Mouse (Mus musculus): ENCODE data around the gene Cdkn2a.

The Cdkn2a gene

DNA sequence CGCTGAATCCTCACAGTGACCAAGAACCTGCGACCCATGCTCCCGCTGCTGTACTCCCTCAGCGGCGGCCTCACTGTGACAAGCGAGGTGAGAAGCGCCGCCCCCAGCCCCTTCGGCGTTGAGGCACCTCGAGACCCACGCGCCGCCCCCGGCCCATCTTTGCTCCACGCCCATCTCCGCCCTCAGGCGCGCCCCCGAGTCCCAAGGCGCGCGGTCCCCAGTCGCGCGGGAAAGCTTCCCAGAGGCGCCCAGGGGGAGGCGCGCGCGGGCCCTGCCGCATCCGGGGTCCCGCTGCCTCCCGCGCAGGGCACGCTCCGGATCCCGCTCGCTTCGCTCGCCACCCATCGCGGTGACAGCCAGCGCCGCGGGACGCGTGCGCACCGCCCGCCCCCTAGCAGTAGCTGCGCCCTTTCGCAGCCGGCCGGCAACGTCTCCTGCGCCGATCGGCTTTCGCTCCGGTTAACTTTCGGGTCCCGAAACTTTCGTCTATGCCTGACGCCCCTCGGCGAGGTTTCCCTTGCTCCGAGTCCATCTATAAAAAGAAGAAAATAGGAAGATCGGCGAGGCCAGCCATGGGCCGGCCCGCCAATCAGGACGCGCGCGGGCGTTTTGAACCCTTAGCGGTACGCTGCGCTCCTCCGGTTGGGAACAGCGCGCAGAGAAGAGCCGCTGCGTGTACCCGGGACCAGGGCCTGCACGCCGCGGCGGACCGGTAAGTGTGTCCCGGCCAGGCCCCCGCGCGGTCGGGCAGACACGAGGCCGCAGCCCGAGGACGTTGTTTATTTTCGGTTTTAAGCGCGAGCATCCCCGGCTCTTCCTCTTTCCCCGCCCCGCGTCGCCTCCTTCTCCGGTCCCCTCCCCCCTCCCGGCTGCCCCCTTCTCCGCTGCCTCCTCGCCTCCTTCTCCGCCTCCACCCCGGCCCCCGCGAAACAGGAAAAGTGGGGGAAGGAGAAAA, at the start of gene Cdkn2a:
Cdkn2a (minus strand) TSS at position 168 of the 955 bp plus-strand sequence.
- DNase-seq (ENCODE audit: low spot score in 2 of 2): peak in 1 of 2 experiments; percentile 59

DNA sequence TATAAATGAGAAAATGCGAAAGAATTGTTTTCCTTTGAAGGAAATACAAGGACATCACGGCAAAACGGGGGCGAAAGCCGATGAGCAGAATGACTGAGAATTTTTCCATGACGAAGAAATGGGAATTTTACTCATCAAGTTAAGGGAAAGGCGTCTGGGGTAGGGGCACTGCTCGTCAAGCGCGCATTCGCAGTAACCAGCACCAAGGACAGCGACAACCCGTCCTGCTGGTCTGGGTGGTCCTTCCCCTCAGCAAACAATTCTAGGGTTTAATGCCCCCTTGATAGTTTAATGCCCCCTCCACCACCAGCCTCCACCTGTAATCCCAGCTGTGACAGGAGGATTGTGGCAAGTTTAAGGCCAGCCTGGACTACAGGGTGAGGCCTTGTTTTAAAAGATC, 19.0 kb upstream of the Cdkn2a start:
- no peak for DNase-seq (ENCODE audit: low spot score in 2 of 2)

GRCm38 (mm10) chr4:89310491-89311254, 16.2 kb upstream of the Cdkn2a start, which contains the start of gene Cdkn2b:
Gene Cdkn2b, minus strand, starts transcription at chr4:89311039.
- peak; percentile 84 to 93 for DNase-seq (ENCODE audit: low spot score in 2 of 2)

- no peak for DNase-seq (ENCODE audit: low spot score in 2 of 2)
Observed at GRCm38 (mm10) chr4:89309996-89310395, 15.5 kb upstream of the Cdkn2a start.

- no peak for DNase-seq (ENCODE audit: low spot score in 2 of 2)
Observed at GRCm38 (mm10) chr4:89308001-89308400, 13.5 kb upstream of the Cdkn2a start.

DNA sequence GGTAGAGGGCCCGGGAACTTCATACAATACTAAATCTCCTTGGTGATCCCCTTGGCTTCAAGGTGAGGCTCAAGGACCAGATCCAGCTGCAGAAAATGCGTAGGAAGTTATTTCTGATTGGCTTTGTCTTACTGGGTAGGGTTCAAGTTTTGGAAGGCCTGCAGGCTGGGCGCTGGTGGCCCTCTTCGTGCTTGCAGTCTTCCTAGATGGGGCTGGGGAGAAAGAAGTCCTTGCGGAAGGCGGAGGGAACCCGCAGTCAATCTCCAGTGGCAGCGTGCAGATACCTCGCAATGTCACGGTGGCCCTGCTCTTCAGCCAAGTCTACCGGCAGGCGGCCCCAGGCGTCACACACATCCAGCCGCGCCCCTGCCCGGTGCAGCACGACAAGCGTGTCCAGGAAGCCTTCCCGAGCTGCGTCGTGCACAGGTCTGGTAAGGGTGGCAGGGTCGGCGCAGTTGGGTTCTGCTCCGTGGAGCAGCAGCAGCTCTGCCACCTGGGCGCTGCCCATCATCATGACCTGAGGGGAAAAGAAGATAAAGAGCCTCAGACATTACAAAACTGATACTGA, 12.4 kb upstream of the Cdkn2a start:
- DNase-seq (ENCODE audit: low spot score in 2 of 2): no peak

- no peak for DNase-seq (ENCODE audit: low spot score in 2 of 2)
Observed at GRCm38 (mm10) chr4:89305691-89306090, 11.2 kb upstream of the Cdkn2a start.

- no peak for DNase-seq (ENCODE audit: low spot score in 2 of 2)
Observed at GRCm38 (mm10) chr4:89303281-89303995, 9.0 kb upstream of the Cdkn2a start.

GRCm38 (mm10) chr4:89302129-89302528, 7.7 kb upstream of the Cdkn2a start:
- no peak for DNase-seq (ENCODE audit: low spot score in 2 of 2)

GRCm38 (mm10) chr4:89299721-89300120, 5.3 kb upstream of the Cdkn2a start:
- DNase-seq (ENCODE audit: low spot score in 2 of 2): no peak

- no peak for DNase-seq (ENCODE audit: low spot score in 2 of 2)
Observed at GRCm38 (mm10) chr4:89295441-89296220, 1.2 kb upstream of the Cdkn2a start.

DNA sequence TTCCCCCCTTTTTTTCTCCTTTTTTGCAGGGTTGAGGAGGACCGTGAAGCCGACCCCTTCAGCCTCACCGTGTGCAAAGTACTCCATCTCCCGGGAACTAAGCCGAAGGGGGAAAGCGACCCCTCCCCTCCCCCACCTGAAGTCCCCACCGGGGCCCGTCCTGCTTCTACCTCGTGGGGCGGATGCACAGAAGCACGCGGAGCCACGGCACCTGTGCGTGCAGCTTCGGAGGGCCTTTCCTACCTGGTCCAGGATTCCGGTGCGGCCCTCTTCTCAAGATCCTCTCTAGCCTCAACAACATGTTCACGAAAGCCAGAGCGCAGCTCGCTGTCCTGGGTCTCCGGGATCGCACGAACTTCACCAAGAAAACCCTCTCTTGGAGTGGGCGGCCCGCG, 365 bp downstream of the Cdkn2a start:
- DNase-seq (ENCODE audit: low spot score in 2 of 2): no peak

- DNase-seq (ENCODE audit: low spot score in 2 of 2): no peak
Observed at GRCm38 (mm10) chr4:89293516-89293915, 937 bp downstream of the Cdkn2a start.

GRCm38 (mm10) chr4:89289028-89289427, 5.4 kb downstream of the Cdkn2a start:
- DNase-seq (ENCODE audit: low spot score in 2 of 2): no peak

DNA sequence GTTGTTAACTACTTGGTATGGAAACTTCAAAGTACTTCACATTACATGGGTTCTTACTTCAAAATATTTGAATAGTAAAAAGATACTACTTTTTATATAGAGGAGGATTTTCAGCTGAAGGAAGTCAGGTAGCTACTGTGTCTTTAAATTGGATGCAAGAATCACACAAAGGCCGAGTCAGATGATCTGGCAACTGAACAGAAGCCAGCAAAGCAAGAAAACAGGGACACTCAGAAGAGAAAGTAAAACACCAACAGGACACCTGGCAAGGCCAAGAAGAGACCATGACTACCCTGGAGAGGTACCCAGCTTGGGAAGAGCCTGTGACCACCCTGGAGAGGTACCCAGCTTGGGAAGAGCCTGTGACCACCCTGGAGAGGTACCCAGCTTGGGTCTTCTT, 7.9 kb downstream of the Cdkn2a start:
- DNase-seq (ENCODE audit: low spot score in 2 of 2): no peak

DNA sequence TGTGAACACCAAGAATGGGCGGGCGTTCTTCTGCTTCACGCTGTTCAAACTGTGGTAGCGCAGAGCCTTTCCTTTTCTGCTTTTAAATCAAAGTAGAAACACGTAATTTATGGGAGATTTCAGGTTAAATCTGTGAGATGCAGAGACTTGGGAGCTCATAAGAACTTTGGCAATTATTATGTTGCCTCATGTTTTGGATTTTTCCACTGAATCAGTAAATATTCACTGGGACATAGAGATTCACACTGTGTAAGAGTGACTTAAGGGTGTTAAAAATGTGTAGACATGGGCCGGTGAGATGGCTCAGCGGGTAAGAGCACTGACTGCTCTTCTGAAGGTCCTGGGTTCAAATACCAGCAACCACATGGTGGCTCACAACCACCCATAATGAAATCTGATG, 8.8 kb downstream of the Cdkn2a start:
- no peak for DNase-seq (ENCODE audit: low spot score in 2 of 2)

DNA sequence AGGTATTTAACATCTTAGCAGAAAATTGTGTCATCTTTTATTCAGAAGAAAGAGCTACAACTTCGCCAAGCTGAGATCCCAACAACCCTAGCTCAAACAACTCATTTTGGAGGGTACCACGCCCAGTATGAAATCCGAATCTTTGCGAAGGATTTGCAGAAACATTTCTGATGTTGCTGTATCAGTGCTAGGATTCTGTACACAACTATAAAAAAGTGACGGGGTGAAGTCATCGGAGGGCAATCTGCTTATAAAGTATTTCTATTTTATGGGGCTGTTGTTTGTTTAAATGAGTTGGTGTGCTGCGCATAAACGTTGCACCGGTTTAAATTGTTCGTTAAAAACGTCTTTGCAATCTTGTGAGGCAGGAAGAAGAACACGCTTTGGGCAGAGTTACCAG, 11.8 kb downstream of the Cdkn2a start:
- DNase-seq (ENCODE audit: low spot score in 2 of 2): no peak

DNA sequence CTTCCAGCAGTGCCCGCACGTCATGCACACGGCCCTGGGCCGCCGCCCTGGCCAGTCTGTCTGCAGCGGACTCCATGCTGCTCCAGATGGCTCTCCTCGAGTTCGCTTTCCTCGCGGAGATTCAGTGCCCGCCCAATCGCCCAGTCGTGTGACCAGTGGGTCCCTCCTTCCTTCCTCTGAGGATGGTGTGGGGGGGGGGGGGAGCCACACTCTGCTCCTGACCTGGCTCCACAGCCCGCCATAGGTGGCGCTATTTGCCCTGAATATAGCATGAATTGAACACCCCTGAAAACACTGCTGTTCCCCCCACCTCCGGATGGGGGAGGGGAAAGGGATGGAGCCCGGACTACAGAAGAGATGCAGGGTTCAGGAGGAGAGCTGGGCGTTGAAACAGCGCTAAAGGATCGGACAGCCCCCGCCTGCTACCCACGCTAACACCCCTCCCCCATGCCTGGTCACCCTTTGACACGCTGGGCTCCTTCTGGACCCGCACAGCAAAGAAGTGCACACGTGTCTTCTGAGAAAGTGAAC, 12.4 kb downstream of the Cdkn2a start:
- no peak for DNase-seq (ENCODE audit: low spot score in 2 of 2)

DNA sequence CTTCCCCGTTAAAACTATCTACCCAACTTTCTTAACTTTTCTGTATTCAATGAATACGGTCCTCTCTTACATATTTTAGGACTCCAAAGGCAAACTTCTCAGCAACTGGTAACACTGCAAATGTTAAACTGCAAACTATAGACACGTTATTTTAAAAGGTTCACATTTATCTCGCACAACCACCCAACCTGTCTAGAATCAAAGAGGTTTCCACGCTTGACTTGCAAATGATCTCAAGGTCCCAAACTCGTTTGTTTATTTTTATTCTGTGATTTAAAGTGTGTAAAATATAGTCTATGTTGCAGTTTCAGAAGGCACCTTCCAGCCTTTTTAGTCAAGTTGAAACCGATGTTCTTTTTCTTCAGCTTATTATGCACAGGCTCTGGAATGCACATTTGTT, 13.2 kb downstream of the Cdkn2a start:
- no peak for DNase-seq (ENCODE audit: low spot score in 2 of 2)

- DNase-seq (ENCODE audit: low spot score in 2 of 2): no peak
Observed at GRCm38 (mm10) chr4:89279641-89280040, 14.8 kb downstream of the Cdkn2a start.
